Comparison of ENCODE assay signal across 9 mouse cellular contexts in the genomic region with DNA sequence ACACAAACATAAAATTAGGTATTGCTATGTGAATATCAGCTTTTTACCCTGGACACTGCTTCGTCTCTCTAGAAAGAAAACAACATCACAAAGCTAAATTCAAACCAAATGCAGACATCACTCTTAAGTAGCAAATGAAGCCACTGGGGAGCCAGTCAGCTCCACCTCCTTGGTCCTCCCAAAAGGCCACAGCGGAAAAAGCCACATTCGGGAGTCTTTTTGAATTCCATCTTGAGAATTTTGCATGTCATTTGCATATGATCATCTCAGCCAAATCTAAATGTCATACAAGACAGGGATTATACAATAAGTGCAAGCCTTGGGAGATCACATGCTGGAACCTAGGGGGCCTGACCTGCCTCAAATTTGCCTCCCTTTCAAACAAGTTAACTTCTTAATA.
DNase-seq lines count a peak whose midpoint lies in the region; ATAC-seq and TF ChIP-seq lines count a peak whose summit lies in the region.
"Had no signal": no experiment of that assay in that cellular context is flagged by ENCODE, and none has a peak within 500 bp of the region (broad histone marks: within the 10 kb centered on the region; RNA-seq: fewer than 3 reads in every experiment).

No protein-coding gene starts in this region.

- H3K36me3 ChIP-seq in heart, embryonic 12.5 days: no peaks in the 10 kb centered on the region
- H3K36me3 ChIP-seq in lung, embryonic 15.5 days: no peaks in the 10 kb centered on the region
- H3K36me3 ChIP-seq in embryonic facial prominence, embryonic 12.5 days: no peaks in the 10 kb centered on the region; the same call in none of the 2 replicates
- peaks cover 4% of the 10 kb centered on the region; the same call in 1 of the 2 replicates for H3K36me3 ChIP-seq in limb, embryonic 15.5 days

- 55% methylated on average over 3 of the region's 3 CpGs for WGBS in heart, embryonic 12.5 days
- WGBS in lung, embryonic 15.5 days: 62% methylated on average over 3 of the region's 3 CpGs
- WGBS in lung, adult 2 months: 67% methylated on average over 3 of the region's 3 CpGs
- 28% methylated on average over 3 of the region's 3 CpGs for WGBS in embryonic facial prominence, embryonic 12.5 days
- 36% methylated on average over 3 of the region's 3 CpGs for WGBS in limb, embryonic 15.5 days

- no peak for TF ChIP-seq CTCF in lung, adult 2 months (IDR thresholded peaks at IDR 0.05; ENCODE audit: insufficient read depth, low read length)

- no peak overlapping the region for H3K4me3 ChIP-seq in heart, embryonic 12.5 days
- H3K4me3 ChIP-seq in lung, embryonic 15.5 days: no peak overlapping the region
- H3K4me3 ChIP-seq in lung, adult 2 months (replicated peaks; ENCODE audit: extremely low read depth, low read depth, low read length): no peak overlapping the region
- no peak overlapping the region for H3K4me3 ChIP-seq in embryonic facial prominence, embryonic 12.5 days
- no peak overlapping the region for H3K4me3 ChIP-seq in limb, embryonic 15.5 days

- no peak overlapping the region for H3K4me2 ChIP-seq in heart, embryonic 12.5 days
- H3K4me2 ChIP-seq in lung, embryonic 15.5 days: no peak overlapping the region
- no peak overlapping the region for H3K4me2 ChIP-seq in embryonic facial prominence, embryonic 12.5 days (replicated peaks)
- no peak overlapping the region for H3K4me2 ChIP-seq in limb, embryonic 15.5 days

- no peak overlapping the region for H3K9ac ChIP-seq in heart, embryonic 12.5 days
- H3K9ac ChIP-seq in lung, embryonic 15.5 days: no peak overlapping the region
- H3K9ac ChIP-seq in embryonic facial prominence, embryonic 12.5 days: no peak overlapping the region
- H3K9ac ChIP-seq in limb, embryonic 15.5 days: no peak overlapping the region

- H3K27ac ChIP-seq in heart, embryonic 12.5 days (ENCODE audit: poor library complexity, severe bottlenecking): peak overlapping the region; percentile 70
- peak overlapping the region; percentile 80; the same call in 1 of the 2 replicates for H3K27ac ChIP-seq in lung, embryonic 15.5 days
- 0 out of 2 replicates have a peak overlapping the region, but pooled peaks have one; percentile 1 for H3K27ac ChIP-seq in embryonic facial prominence, embryonic 12.5 days
- 0 out of 2 replicates have a peak overlapping the region, but pooled peaks have one; percentile 44 for H3K27ac ChIP-seq in limb, embryonic 15.5 days

- no peaks in the 10 kb centered on the region for H3K9me3 ChIP-seq in heart, embryonic 12.5 days (replicated peaks)
- no peaks in the 10 kb centered on the region for H3K9me3 ChIP-seq in lung, embryonic 15.5 days
- no peaks in the 10 kb centered on the region for H3K9me3 ChIP-seq in embryonic facial prominence, embryonic 12.5 days
- H3K9me3 ChIP-seq in limb, embryonic 15.5 days: no peaks in the 10 kb centered on the region

- DNase-seq in heart, adult 8-10 months (ENCODE audit: low spot score): no peak
- no peak for DNase-seq in lung, adult 2 months
- no peak for DNase-seq in retina, embryonic 14.5 days (ENCODE audit: low spot score)
- DNase-seq: right cerebral cortex, postnatal 4 days; thymus, postnatal 14 days had no signal

- no peak for TF ChIP-seq POLR2A in lung, adult 2 months (IDR thresholded peaks at IDR 0.05; ENCODE audit: borderline replicate concordance, extremely low read depth, low read depth, low read length)

- no peaks in the 10 kb centered on the region for H3K27me3 ChIP-seq in heart, embryonic 12.5 days (replicated peaks)
- no peaks in the 10 kb centered on the region for H3K27me3 ChIP-seq in lung, embryonic 15.5 days
- H3K27me3 ChIP-seq in embryonic facial prominence, embryonic 12.5 days: no peaks in the 10 kb centered on the region
- H3K27me3 ChIP-seq in limb, embryonic 15.5 days: no peaks in the 10 kb centered on the region

- ATAC-seq in heart, embryonic 12.5 days (ENCODE audit: insufficient number of reproducible peaks, low FRiP score): no peak
- ATAC-seq in lung, embryonic 15.5 days (ENCODE audit: borderline replicate concordance, extremely low read depth, low FRiP score, low TSS enrichment): no peak
- ATAC-seq in embryonic facial prominence, embryonic 12.5 days (ENCODE audit: insufficient number of reproducible peaks, insufficient read depth, low FRiP score, low TSS enrichment): no peak
- ATAC-seq in limb, embryonic 15.5 days (ENCODE audit: insufficient number of reproducible peaks, low FRiP score, low TSS enrichment, low read depth): no peak

- H3K4me1 ChIP-seq in heart, embryonic 12.5 days (replicated peaks): peaks cover 18% of the 10 kb centered on the region
- H3K4me1 ChIP-seq in lung, embryonic 15.5 days: peaks cover 17% of the 10 kb centered on the region
- peaks cover 4% of the 10 kb centered on the region for H3K4me1 ChIP-seq in lung, adult 2 months (ENCODE audit: control insufficient read depth, insufficient read depth, low read length)
- peaks cover 25% of the 10 kb centered on the region for H3K4me1 ChIP-seq in embryonic facial prominence, embryonic 12.5 days
- H3K4me1 ChIP-seq in limb, embryonic 15.5 days: peaks cover 27% of the 10 kb centered on the region

Comparison
In these comparisons a context has a peak if more than half of its experiments do, and no peak if none do; other contexts are left out.
1. H3K27ac ChIP-seq: peak in every context shown above with its lines; median percentile 80 in lung, embryonic 15.5 days; 70 in heart, embryonic 12.5 days; 44 in limb, embryonic 15.5 days; 1 in embryonic facial prominence, embryonic 12.5 days.